Mouse (Mus musculus): ENCODE data around the gene Serpina3f.

Serpina3f gene

DNA sequence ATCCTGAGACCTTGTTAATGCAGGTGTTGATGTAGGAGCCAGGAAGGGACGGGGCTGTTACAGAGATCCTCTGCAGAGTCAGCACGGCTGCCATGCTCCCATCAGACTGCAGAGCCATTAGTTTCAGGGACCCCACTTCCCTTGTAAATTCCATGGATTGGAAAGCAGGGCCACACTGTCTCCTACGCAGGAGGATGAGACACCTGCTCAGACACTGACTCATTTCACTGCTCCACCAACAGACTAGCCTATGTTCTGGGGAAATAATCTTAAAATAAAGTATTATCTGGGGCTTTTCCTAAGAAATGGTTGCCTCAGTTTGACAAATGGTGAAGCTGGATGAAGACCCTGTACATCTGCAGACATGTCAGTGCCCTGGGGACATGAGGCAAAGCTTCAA lies 33.9 kb downstream of the Serpina3f start:
- CTCF ChIA-PET: no interaction called here

DNA sequence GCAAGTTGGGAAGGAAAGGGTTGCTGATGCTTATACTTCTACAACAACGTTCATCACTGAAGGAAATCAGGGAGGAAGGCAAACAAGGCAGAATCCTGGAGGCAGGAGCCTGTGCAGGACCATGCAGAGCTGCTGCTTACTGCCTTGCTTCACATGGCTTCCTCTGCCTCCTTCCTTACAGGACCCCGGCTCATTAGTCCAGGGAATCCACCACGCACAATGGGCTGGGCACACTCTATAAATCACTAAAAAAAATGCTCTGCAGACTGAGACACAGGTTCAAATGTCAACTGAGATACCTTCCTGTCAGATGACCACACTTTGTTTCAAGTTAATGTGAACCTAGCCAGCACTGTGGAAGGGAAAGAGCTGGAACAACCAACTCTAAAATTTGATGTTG lies 46.7 kb downstream of the Serpina3f start:
- CTCF ChIA-PET: interaction anchor here (0.6 kb wide), 1 partner anchor 192 kb away, joined by 3 read pairs; no protein-coding TSS in a partner anchor

DNA sequence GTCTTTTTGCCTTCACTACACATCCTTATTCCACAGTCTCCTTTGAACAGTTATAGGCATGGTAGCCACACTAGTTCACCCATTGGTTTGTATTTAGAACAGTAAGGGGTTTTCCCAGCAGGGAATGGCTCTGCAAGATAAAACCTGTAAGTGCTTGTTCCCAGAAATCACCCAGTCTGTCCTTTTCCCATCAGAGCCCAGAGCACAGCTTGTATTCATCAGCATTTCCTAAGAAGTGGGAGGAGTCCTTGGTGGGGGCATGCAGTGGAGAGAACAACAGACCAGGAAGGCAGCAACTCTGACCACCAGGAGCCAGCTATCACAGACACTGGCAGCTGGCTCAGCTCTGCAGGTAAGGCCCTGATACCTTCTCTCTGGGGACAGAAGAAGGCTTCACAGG lies 48.5 kb downstream of the Serpina3f start, which contains the start of gene Serpina3i:
TSS of gene Serpina3i (plus strand) at position 260 of the 400 bp plus-strand sequence.
- CTCF ChIA-PET: no interaction called here

DNA sequence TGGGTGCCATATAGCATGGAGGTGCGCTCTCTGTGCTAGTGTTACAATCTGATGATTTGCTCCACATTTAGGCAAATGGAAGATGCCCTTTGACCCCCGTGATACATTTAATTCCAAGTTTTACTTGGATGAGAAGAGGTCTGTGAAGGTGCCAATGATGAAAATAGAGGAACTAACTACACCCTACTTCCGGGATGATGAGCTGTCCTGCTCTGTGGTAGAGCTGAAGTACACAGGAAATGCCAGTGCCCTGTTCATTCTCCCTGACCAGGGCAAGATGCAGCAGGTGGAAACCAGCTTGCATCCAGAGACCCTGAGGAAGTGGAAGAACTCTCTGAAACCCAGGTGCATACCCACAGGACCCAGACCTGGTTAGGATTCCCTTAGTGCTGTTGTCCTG lies 52.0 kb downstream of the Serpina3f start:
- CTCF ChIA-PET: no interaction called here

Measured in spleen, embryonic (tissue).